Mouse (Mus musculus): ENCODE measurements around the gene Pcx.

DNA sequence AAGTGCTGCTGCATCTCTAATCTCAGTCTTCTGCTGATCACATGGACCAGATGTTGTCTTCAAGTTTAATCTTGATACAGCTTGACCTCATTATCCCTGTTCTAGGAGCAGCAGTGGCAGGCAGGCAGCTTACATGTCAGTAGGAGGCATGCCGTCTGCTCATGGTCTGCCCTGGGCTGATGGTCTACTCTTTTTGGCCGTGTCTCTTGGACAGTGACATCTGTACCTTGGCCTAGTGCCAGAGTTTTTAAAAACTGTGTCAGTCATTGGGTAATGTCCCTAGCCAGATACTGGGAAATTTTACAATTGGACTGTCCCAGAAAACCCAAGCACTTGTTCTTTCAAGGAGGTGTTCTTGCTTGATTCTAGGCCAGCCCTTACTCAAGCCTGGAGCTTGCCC is 68.5 kb downstream of the Pcx start:
- TF ChIP-seq CTCF (IDR thresholded peaks at IDR 0.05; ENCODE audit: borderline replicate concordance, control insufficient read depth, extremely low read depth, insufficient read depth, low read length, poor library complexity), result no peak
- TF ChIP-seq POLR2A (IDR thresholded peaks at IDR 0.05; ENCODE audit: control insufficient read depth, extremely low read depth, insufficient read depth, low read length, poor library complexity), result no peak

Measured in thymus, adult 2 months (tissue).